Mouse (Mus musculus): ENCODE measurements around the gene Mettl7a1.
"Not testable (repeated sequence)": the region's sequence is repeated elsewhere in the genome, so short reads cannot be mapped to it uniquely, and the experiment has no call there.

Mettl7a1 gene

DNA sequence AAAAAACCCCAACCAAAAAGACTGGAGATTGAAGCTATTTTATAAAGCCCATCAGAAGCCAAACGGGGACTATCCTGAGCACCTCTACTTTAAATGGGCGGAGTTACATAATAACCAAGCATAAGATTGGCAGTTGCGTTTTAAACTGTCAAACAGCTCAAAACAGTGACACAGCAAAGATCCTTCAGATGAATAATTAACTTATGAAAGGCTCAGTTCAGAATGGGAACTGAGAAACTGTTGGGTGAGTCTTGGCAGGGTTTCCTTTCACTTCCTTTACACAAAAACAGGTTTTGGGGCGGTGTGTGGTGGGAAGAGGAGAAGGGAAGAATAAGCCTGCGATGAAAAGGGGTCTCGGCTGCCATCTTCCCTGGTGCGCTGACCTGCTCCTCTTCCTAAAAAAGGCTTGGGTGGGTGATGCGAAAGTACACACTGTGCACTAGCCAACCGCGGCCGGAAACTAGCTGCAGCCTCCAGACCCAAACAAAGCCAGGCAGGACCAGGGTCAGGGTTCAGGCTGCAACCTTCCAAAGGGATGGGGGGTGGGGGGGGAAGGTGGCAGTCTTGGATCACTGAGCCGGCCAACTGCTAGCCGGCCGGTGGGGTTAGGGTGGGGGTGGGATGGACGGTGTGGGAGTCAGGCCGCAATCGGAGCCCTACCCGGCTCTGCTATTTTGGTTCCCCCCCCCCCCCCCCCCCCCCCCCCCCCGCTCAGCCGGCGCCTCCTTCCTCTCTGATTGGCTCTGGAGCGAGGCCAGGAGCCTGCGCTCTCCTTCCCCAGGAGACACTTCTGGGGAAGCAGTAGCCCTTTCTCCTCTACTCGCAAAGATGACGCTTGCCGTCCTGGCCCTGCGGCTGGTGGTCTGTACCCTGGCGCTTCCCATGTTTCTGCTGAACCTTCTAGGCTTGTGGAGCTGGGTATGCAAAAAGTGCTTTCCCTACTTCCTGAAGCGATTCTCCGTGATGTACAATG is at the start of gene Mettl7a1:
Mettl7a1 (plus strand) TSS at position 122 of the 973 bp plus-strand sequence.
- DNase-seq (ENCODE audit: low read depth), result peak; percentile 79

DNA sequence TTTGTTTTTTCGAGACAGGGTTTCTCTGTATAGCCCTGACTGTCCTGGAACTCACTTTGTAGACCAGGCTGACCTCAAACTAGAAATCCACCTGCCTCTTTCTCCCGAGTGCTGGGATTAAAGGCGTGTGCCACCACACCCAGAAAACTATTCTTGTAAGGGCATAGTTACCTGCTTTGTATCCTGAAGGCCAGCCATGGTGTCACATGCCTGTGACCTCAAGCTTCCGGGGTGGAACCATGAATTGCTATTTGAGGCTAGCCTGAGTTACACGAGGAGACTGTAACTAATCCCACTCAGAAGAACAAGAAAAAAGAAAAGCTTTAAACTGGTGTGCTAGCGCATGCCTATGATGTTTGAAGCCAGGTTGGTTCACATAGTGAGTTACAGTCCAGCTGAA is 47.6 kb upstream of the Mettl7a1 start:
- no peak for DNase-seq (ENCODE audit: low read depth)

DNA sequence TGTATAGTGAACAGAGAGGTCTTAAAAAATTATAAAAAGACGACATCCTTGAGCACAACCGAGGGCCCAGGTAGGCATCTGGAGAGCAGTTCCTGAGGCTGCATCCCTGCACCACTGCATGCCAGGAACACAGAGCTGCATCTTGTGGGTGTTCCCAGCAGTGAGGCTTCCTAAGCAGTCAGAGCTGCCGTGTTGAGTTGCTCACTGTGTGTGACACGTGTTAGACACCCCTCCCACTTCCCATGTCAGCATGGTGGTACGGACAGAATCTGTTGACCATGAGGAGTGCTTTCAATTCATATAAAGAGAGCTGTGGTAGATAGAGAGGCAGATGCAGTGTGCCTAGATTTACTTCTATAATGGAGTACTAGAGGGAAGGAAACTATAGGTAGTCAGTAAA is 46.6 kb upstream of the Mettl7a1 start:
- no peak for DNase-seq (ENCODE audit: low read depth)

DNA sequence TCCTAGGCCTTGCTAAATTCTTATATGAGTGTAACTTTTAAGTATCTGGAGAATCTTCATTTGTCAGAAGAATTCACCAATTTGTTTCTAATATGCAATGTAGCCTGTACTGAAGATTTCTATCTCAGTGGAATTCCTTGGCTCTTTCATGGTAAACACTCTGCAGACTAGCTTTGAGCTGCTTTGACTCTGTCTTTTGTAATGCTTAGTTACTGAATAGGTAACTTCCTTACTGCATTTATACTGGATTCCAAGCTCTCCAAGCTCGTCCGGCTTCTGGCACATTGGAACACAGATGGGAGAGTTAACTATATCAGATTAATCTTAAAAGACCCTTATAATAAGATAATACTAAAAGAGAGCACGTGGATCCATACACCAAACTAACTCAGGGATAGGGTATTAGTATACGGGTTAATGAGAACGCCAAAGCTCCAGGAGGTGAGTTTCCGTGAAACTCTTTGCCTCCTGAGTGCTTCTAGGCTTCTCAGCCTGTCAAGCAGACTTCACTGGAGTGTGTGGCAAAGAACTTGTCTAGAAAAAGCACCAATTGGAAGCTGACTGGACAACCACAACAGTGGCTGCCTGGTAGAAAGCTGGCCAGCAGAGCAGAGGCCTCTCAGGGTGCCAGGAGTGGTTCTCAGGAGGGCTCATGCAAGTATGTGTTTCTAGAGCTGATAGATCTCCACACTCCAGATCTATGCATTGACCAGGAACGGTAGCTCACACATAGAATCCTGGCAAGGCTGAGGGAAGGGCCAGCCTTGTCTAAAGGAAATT is 45.1 kb upstream of the Mettl7a1 start:
- no peak for DNase-seq (ENCODE audit: low read depth)

DNA sequence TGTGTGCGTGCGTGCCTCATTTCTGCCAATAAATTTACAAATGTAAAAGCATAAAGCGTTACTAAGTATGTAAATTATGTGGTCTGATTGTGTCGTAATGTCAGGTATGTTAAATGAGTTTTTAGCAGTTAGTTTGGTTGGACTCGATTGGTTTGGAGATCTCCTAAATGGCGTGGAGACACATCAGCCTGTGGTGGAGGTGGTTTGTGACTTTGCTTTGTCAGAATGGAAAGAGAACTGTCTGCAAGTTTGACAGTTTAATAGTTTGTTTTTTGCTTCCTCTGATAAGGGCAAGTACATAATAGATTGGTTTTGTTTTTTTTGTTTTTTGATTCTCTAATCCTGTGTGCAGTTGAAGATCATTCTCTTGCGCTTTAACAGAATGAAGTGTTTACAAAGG is 43.6 kb upstream of the Mettl7a1 start:
- not testable (repeated sequence) for DNase-seq (ENCODE audit: low read depth)

DNA sequence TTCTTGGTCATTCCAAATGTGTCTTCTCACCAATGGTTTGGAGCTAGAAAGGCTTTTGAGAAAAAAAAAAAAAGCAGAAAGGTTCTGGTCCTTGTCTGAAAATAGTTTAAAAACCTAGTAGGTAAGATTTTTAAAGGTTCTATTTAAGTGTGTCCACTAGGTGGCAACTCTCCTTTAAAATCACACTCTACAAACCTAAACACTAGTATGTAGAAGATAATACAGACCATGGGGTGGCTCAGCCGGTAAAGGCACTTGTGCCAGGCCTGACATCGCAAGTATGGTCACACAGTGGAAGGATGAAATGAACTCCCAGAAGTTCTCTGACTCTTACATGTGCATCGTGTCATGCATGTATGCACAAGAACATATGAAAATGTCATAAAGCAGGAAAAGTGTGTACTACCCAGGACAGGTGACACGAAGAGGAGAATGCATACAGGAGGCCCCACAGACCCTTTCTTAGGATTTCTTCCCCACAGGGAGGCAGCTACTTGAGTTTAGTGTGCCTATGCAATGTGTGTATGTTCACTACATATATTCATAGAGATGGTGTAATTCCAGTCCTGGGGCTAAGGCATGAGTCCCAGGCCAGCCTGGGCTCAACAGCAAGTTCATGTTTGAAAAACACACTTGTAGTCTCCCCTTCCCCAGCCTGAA is 40.6 kb upstream of the Mettl7a1 start:
- DNase-seq (ENCODE audit: low read depth), result peak; percentile 46

DNA sequence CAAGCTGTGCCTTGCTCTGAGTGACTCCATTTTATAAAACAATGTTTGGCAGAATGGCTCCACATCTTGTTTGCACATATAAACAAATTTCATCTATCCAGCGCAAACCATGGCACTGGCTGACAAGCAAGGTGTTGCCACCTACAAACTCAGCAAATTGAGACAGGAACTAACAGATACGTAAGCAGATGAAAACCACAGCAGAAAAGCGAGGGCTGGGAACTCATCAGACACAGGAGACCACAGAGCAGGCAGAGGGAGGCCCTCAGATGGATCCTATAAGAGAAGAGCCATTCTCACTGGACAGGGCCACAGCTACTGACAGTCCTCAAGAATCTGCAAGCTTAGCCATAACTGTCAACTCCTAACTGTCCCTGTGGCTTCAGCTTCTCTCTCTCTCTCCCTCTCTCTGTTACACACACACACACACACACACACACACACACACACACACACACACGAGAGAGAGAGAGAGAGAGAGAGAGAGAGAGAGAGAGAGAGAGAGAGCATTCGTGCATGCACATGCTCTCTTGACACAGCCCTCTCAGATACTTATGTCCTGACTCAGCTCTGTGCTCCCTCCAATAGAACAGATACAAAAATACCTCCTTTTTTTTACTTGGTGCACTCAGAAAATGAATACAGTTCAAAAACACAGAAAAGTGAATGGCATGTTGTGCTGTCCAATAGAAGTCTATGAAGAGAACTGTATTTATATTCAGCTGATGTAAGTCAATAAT is 38.2 kb upstream of the Mettl7a1 start:
- DNase-seq (ENCODE audit: low read depth), result peak; percentile 20

DNA sequence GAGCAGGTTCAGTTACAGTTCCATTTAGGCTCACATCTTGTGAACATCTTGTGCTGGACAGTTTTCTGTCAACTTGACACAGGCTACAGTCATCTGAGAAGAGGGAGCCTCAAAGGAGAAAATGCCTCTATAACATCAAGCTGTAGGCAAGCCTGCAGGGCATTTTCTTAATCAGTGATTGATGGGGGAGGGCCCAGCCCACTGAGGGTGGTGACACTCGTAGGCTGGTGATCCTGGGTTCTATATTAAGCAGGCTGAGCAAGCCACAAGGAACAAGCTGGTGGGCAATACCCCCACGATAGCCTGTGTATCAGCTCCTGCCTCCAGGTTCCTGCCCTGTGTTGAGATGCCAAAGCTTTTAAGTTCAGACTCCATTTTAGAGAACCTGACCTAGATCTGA is 35.0 kb upstream of the Mettl7a1 start:
- no peak for DNase-seq (ENCODE audit: low read depth)

DNA sequence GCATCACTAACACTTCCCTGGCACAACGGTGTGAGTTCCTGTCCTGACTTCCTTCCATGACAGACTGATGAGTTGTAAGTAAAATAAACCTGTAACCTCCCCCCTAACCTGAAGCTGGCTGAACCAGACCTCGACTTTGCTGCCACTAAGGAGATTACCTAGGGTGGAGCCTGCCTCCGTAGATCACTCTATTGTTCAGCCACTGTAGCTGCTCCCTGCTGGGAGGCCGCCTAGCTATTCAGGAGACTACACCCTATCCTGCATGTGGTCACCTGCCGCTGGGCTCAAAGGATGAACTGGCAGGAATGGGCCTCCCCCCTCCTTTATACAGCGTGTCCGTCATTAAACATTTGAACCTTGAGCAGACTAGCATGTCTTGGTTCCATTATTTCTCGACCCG is 34.2 kb upstream of the Mettl7a1 start:
- no peak for DNase-seq (ENCODE audit: low read depth)

DNA sequence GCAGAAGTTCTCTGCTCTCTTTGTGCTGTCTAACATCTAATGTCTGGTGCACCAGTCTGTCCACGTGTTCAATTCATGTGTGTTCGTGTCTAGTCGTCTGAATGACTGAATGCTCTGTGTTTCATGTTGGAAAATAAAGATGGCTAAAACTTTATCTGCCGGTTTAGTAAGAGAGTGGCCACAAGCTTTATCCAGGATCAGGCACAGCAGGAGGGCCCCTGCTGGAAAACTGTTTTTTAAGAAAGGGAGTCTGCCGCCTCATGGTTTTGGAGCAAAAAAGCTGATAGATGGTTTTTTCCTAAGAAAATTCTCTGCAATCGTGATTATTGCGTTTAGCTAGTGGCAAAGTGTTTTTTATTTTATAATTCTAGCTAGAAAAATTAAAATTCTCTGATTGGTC is 33.3 kb upstream of the Mettl7a1 start:
- not testable (repeated sequence) for DNase-seq (ENCODE audit: low read depth)

DNA sequence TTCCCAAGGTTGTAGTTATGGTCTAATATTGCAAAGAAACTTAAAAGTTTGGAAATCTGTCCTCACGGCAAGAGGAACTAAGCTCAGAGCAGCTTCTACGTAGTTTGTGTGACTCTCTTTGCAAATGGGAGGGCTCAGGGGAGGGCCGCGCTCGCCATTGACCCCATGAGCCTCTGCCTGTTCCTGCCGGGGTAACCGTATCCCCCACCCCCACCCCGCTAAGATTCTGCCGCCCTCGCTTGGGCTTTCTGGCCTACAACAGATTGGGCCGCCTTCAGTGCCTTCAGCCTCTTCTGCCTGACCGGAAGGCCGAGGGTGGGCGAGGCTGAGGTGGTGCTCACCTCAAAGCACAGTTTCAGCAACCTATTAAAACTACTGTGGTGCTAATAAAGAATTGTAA is 32.5 kb upstream of the Mettl7a1 start:
- DNase-seq (ENCODE audit: low read depth), result no peak

DNA sequence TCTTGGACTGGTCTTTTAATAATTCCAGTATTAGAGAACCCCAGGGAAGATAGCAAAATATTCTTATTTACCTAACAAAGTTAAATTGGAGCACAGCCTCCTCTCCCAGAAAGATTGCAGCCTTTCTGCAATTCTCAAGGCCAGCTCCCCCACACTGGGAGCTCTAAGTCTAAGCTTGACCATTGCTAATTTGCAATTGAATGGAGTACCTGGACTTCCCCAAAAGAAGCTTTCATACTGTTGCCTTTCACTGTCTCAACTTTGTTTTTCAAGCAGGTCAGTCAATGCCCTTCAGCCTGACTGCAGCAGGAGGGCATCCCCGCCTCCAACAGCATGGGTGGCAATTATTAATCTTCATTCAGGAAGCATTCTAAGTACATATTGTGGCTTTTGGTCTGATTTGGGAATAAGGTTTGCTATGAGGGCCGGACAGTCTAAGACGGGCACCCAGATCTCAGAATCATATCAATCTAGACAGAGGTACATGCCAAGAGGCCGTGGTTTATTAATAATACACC is 30.1 kb upstream of the Mettl7a1 start:
- DNase-seq (ENCODE audit: low read depth), result not testable (repeated sequence)

DNA sequence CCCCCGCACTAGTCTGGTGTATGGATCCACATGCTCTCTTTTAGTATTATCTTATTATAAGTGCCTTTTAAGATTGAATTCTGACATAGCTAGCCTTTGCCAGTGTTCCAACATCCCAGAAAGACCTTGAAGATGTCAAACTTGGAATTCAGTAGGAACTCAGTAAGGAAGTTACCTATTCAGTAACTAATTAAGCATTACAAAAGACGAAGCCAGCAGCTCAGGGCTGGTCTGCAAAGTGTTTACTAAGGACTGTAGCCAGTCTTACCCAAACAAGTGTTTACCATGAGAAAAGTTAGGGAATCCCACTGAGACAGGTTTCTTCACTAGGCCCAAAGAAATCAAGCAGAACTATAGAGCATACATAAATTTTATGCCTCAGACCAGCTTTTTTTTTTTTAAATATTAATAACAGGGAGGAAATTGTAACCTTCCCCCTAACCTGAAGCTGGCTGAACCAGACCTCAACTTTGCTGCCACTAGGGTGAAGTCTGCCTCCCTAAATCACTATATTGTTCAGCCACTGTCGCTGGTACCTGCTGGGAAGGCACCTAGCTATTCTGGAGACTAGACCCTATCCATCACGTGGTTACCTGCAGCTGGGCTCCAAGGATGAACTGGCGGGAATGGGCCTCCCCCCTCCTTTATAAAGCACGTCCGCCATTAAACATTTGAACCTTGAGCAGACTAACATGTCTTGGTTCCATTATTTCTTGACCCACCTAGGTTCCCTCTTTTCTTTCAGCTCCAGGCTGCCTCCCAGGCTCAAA is 29.0 kb upstream of the Mettl7a1 start:
- DNase-seq (ENCODE audit: low read depth), result no peak

DNA sequence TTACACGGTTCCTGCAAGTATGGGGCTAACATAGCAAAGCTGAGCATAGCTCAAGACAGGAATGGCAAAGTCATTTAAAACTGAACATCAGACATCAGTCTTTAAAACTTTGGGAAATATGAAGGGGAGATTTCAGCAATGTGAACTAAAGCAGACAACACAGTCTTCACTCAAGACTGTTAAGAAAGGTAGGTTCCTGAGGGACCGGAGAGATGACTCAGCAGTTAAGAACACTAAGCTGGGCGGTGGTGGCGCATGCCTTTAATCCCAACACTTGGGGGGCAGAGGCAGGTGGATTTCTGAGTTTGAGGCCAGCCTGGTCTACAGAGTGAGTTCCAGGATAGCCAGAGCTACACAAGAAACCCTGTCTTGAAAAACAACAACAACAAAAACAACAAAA is 27.5 kb upstream of the Mettl7a1 start:
- no peak for DNase-seq (ENCODE audit: low read depth)

DNA sequence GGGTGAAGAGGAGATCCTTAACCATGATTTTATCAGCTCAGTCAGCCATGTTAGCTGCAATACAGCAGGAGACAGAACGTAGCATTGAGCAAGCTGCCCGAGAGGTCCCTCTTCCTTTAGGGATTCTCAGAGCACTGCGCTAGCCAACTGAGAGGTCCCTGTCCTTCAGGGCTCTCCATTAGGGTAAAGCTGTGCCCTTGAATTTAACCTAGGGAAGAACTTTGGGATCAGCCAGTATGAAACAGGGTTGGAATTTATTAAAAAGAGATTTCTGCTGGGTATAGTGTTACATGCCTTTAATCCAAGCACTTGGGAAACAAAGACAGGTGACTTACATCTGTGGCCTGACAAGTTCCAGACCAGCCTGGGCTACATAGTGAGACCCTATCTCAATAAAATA is 26.4 kb upstream of the Mettl7a1 start:
- no peak for DNase-seq (ENCODE audit: low read depth)

DNA sequence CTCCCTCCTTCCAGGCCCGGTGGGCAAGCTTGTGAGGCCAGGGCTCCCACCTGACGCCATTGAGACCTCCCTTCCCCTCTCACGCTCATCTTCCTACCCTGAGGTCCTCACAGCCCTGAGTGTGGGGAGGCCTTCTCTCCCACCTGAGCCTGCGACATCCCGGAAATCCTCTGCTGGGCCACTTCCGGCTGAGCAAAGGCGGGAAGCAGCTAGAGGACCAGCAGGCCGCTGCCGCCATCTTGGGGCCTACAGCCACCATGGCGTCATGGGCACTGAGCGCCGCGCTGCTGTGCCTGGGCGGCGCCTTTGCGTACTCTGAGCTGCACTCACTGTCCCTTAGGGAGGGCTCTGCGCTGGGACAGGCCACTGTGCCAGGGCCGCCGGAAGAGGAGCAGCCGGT is 23.3 kb upstream of the Mettl7a1 start, which contains the start of gene Tmprss12:
Tmprss12 (plus strand) TSS at position 212 of the 400 bp plus-strand sequence.
- DNase-seq (ENCODE audit: low read depth), result no peak

DNA sequence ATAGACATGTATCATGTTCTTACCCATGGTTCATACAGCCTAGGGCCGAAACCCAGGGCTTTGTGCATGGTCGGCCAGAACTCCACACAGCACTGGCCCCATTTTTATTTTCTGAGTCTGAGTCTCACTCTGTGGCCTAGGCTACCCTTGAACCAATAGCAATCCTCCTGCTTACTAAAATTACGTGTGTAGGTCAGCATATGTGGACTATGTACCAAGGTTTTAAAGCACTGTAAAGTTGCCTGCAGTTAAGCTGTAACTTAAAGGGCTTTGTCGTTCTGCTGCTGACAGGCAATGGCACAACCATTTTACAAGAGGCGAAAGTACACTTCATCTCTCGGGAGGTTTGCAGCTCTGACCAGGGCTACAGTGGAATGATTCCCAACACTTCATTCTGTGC is 15.0 kb upstream of the Mettl7a1 start:
- no peak for DNase-seq (ENCODE audit: low read depth)

DNA sequence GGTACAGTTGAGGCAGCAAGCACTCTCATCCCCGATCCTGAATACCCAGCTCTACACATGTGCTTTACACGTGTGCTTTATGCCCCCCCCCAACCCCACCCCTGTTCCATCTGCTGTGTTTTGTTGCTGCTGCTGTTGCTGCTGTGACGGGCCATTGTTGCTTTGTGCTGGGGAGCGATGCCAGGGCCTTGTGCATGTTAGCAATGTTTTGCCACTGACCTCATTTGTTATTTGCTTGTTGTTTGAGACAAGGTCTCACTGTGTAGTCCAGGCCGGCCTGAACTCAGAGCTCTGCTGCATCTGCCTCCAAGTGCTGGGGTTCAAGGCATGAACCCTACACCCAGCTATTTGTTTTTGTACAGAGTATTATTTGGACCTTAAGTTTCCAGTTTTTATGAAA is 13.1 kb upstream of the Mettl7a1 start:
- DNase-seq (ENCODE audit: low read depth), result no peak

DNA sequence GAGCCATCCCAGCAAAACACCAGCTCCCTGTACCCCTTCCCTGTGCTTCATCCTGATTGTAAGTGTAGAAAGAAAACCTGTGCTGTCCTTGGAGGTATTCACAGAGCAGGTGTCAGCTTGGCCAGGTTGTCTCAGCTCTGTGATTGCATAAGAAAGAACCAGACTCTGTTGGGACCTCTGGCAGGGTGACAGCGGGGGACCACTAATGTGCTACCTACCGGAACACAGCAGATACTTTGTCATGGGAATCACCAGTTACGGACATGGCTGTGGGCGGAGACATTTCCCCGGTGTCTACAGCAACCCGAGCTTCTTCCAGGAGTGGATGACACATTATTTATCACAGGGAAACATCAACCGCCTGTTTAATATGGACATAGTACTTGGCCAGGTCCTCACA is 11.6 kb upstream of the Mettl7a1 start:
- no peak for DNase-seq (ENCODE audit: low read depth)

DNA sequence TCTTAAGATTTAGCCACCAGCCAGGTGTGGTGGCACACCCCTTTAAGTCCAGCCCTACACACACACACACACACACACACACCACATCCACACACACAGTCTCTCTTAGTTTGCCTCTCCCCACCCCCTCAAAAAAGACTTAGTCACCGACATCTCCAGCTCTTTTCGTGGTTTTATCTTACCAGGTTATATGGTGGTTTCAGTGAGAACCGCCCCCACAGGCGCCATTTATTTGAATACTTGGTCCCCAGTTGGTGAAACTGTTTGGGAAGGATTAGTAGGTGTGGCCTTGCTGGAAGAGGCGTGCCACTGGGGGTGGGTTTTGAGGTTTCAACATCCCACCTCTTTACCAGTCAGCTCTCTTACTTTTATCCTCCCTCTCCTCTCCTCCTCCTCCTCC is 6.1 kb upstream of the Mettl7a1 start:
- peak; percentile 24 for DNase-seq (ENCODE audit: low read depth)

DNA sequence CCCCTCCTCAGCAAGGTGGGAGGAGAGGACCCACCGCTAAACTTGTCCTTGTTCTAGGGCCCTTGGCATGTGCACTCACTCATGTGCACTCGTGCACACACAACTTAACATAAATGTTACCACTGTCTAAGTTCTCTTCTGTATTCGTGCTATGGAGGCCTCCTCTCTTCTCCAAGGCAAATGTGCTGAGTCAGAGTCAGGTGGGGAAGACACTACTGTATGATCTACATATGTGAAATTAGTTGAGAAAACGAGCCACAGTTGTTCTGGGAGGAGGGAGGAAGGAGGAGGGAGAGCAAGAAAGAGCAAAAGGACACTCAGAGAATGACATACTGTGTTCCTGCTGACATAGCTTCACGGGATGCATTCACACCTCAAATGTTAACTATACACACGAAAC is 3.4 kb upstream of the Mettl7a1 start:
- no peak for DNase-seq (ENCODE audit: low read depth)

Measured in induced T-regulatory cell, adult 2 months (primary cell).